Mouse (Mus musculus) heart, postnatal 0 days (tissue): ENCODE measurements around the gene Ccnd3. TPM values are rescaled to one million over a fixed set of nuclear protein-coding genes. Genes with fewer than 3 reads are reported as not detected.

ENCODE experiments used
- ATAC-seq: fragments of 200-750 bp; cut with Nextera tagmentation; 2 replicates; pipeline ENCODE4 v1.8.0; 2017; ENCODE audit warnings: low read depth, moderate number of reproducible peaks, moderate library complexity; ENCODE audit not compliant: insufficient read depth
- DNase-seq: peaks from one replicate; pipeline ENCODE4 v3.0.0-alpha.2; 2016; ENCODE audit warnings: low spot score
- H3K27ac ChIP-seq: fragments of 300-500 bp; sonication (generic); 2 replicates; pipeline ENCODE4 v1.5.1; 2014; ENCODE audit warnings: low read depth, mild to moderate bottlenecking
- H3K27me3 ChIP-seq: fragments of 300-500 bp; sonication (generic); 2 replicates; pipeline ENCODE4 v1.6.1; 2014; ENCODE audit warnings: low read length, mixed read lengths; ENCODE audit not compliant: control insufficient read depth, insufficient read depth
- H3K36me3 ChIP-seq: fragments of 300-500 bp; sonication (generic); replicated peaks from 2 replicates; pipeline ENCODE4 v1.6.1; 2014; ENCODE audit warnings: low read length, mixed read lengths; ENCODE audit not compliant: control insufficient read depth, insufficient read depth
- H3K4me1 ChIP-seq: fragments of 300-500 bp; sonication (generic); 2 replicates; pipeline ENCODE4 v1.6.1; 2014; ENCODE audit warnings: antibody characterized with exemption; ENCODE audit not compliant: control insufficient read depth, insufficient read depth
- H3K4me2 ChIP-seq: fragments of 300-500 bp; sonication (generic); 2 replicates; pipeline ENCODE4 v1.6.1; 2014; ENCODE audit warnings: low read depth, mild to moderate bottlenecking, low read length, moderate library complexity
- H3K4me3 ChIP-seq: fragments of 300-500 bp; sonication (generic); 2 replicates; pipeline ENCODE4 v1.5.1; 2014; ENCODE audit warnings: low read depth, low read length
- H3K9ac ChIP-seq: fragments of 300-500 bp; sonication (generic); replicated peaks from 2 replicates; pipeline ENCODE4 v1.6.1; 2014; ENCODE audit warnings: low read depth, low read length, mixed read lengths
- H3K9me3 ChIP-seq: fragments of 300-500 bp; sonication (generic); replicated peaks from 2 replicates; pipeline ENCODE4 v1.6.1; 2016; ENCODE audit warnings: low read length; ENCODE audit not compliant: control insufficient read depth
- CTCF ChIP-seq: IDR thresholded peaks from 2 replicates; pipeline ENCODE4 v1.5.1; 2016; ENCODE audit warnings: antibody characterized with exemption, control low read depth, low read depth
- EP300 ChIP-seq: IDR thresholded peaks from 2 replicates; pipeline ENCODE4 v1.6.1; 2016; ENCODE audit warnings: antibody characterized with exemption, low read depth
- WGBS: fragments of 180-500 bp; shearing (Covaris S2); extraction: QIAGEN DNeasy Blood & Tissue Kit; methylation state at CpG from one replicate; pipeline ENCODE4 v1.1.7; 2014; 5-methylcytosine and 5-hydroxymethylcytosine counted together
- polyA plus RNA-seq: library from polyadenylated mRNA; unstranded; fragments of >200 nt; fragmentation: Nextera tagmentation; extraction: Ambion mirVana; gene quantifications from 2 replicates; pipeline ENCODE4 v1.2.1, GENCODE M21; 2015
- total RNA-seq: library from RNA; depleted of rRNA; stranded (reverse); fragments of >200 nt; gene quantifications from 2 replicates; pipeline ENCODE4 v1.2.3, GENCODE M21; 2014; ENCODE audit warnings: low replicate concordance

Ccnd3 gene
- total and polyA plus RNA-seq, 2 experiments from 2014 or later: 180 to 231 TPM

- ATAC-seq (no peak), DNase-seq (no peak)
- Histone ChIP-seq H3K9ac (peak within 1 kb of the TSS; percentile 59), H3K27me3 (no peaks in the 10 kb centered on the region), H3K36me3 (peaks cover 7% of the 10 kb centered on the region; the same call in 1 of the 2 replicates), H3K9me3 (no peaks in the 10 kb centered on the region), H3K4me1 (peaks cover 3% of the 10 kb centered on the region; the same call in 1 of the 2 replicates), H3K4me2 (peak within 1 kb of the TSS; percentile 98), H3K4me3 (peak within 1 kb of the TSS; percentile 90), H3K27ac (peak within 1 kb of the TSS; percentile 88)
- TF ChIP-seq EP300: no peak
- no peak for TF ChIP-seq CTCF
- WGBS: 2% methylated on average over 3 of the region's 3 CpGs
These were observed 125.8 kb downstream of the Ccnd3 start, which contains the start of gene Usp49 for GRCm38 (mm10) chr17:47630678-47631065. Gene Usp49 (plus strand): TSS chr17:47630690.

- Histone ChIP-seq H3K36me3 (0 out of 2 replicates have a peak, but pooled peaks cover 5% of the 10 kb centered on the region), H3K27ac (no peak overlapping the region), H3K27me3 (no peaks in the 10 kb centered on the region), H3K4me1 (peaks cover 3% of the 10 kb centered on the region; the same call in 1 of the 2 replicates), H3K4me3 (no peak overlapping the region), H3K9ac (no peak overlapping the region), H3K4me2 (no peak overlapping the region), H3K9me3 (no peaks in the 10 kb centered on the region)
- no peak for TF ChIP-seq EP300
- no peak for TF ChIP-seq CTCF
- ATAC-seq: no peak
- WGBS: 71% methylated on average over 4 of the region's 4 CpGs
- no peak for DNase-seq
These were observed 127.5 kb downstream of the Ccnd3 start for GRCm38 (mm10) chr17:47632181-47632840.

GRCm38 (mm10) chr17:47633999-47634770 is 129.3 kb downstream of the Ccnd3 start:
- no peak overlapping the region for H3K4me2 ChIP-seq
- no peaks in the 10 kb centered on the region for H3K27me3 ChIP-seq
- TF ChIP-seq EP300: no peak
- no peak for TF ChIP-seq CTCF
- no peak overlapping the region for H3K9ac ChIP-seq
- no peak for ATAC-seq
- H3K36me3 ChIP-seq: 0 out of 2 replicates have a peak, but pooled peaks cover 5% of the 10 kb centered on the region
- no peaks in the 10 kb centered on the region for H3K4me1 ChIP-seq
- WGBS: 82% methylated on average over 7 of the region's 7 CpGs
- DNase-seq: no peak
- no peak overlapping the region for H3K27ac ChIP-seq
- H3K9me3 ChIP-seq: no peaks in the 10 kb centered on the region
- H3K4me3 ChIP-seq: no peak overlapping the region

DNA sequence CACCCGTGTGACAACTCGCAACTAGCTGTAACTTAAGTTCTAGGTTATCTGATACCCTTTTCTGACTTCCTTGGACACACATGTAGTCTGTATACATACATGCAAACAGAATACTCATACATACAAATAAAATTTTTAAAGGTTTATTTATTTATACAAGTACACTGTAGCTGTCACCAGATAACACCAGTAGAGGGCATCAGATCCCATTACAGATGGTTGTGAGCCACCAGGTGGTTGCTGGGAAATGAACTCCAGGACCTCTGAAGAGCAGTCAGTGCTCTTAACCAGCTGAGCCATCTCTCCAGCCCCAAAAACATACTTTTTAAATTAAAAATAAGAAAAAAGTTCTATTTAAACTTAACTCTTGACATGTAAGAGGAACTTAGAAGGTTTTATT is 138.1 kb downstream of the Ccnd3 start:
- TF ChIP-seq CTCF (no peak), EP300 (no peak)
- Histone ChIP-seq H3K9me3 (no peaks in the 10 kb centered on the region), H3K27me3 (no peaks in the 10 kb centered on the region), H3K9ac (no peak overlapping the region), H3K36me3 (no peaks in the 10 kb centered on the region), H3K4me3 (no peak overlapping the region), H3K4me2 (no peak overlapping the region), H3K4me1 (no peaks in the 10 kb centered on the region), H3K27ac (no peak overlapping the region)
- 96% methylated on average over 2 of the region's 2 CpGs for WGBS
- ATAC-seq (no peak), DNase-seq (no peak)

- no peaks in the 10 kb centered on the region for H3K36me3 ChIP-seq
- DNase-seq (peak; percentile 44), ATAC-seq (no peak)
- H3K27me3 ChIP-seq: no peaks in the 10 kb centered on the region
- no peaks in the 10 kb centered on the region for H3K4me1 ChIP-seq
- WGBS: 88% methylated on average over 1 of the region's 1 CpGs
- no peak overlapping the region for H3K4me3 ChIP-seq
- H3K9ac ChIP-seq: no peak overlapping the region
- no peak overlapping the region for H3K4me2 ChIP-seq
- no peak overlapping the region for H3K27ac ChIP-seq
- no peaks in the 10 kb centered on the region for H3K9me3 ChIP-seq
- TF ChIP-seq CTCF (peak; percentile 58), EP300 (no peak)
These were observed 141.8 kb downstream of the Ccnd3 start for GRCm38 (mm10) chr17:47646683-47647082.
